Mouse (Mus musculus) adipocyte (in vitro differentiated cells): Measurements from ENCODE around the gene Arhgef6.
A peak's percentile ranks its signal among the peaks of the same experiment; 100 is the strongest.

Source experiments
- DNase-seq: peaks from one replicate; pipeline ENCODE4 v3.0.0-alpha.2; 2016; ENCODE audit warnings: low spot score

Arhgef6 gene

DNA sequence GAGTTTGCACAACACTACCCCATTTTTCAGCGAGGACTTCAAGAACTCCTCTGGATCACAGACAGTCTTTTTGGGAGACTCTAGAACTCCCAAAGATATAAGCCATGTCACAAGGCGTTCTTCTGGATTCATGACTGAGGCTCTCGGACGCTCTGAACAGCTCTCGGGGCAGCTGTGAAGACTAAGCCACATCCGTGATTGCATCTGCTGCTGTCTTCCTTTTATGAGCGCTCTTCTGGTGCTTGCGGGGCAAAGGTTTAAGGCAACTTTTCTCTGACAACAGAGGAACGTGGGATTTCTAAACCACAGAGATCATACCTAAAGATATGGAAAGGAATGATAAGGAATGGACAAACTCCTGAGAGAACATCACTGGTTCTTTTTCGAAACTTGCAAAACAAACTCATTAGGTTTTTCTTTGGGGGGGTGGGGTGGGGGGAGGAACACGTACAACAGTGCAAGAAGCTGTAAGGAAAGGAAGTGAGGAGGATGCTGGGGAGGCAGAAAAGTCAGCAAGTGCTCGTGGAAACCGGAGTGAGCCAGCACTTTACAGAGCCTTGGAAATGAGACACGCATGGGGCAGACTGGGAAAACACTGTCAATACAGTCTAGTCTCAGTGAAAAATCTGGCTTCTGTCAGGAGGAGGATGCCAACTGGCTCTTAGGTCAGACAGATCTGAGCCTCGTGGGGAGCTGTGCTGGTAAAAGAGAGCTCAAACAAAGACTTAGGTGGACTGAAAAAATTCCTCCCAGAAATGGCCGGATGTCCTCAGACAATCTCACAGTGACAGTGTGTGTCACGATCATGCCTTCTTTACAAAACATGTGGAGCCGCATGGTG, at the start of gene Arhgef6:
Gene Arhgef6, minus strand, starts transcription at position 359 of the 841 bp plus-strand sequence.
- peak; percentile 55 for DNase-seq

DNA sequence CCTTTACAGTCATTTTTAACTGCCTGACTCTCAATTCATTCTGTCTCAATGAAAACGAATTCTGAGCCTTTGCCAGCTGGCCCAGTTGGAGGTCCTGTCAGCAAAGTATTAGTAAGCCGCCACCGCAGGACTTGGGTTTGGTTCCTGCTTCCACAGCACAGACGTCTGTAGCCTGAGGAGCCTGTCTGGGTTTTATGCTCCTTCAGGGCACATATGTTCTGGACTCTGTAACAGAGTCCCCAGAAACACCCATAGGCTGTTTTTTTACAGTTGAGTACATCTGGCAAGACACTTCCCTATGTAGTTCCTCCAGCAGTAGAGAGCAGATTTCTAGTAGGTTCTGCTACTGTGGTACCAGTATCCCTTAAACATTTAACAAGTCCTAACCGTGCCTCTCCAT, 42.4 kb upstream of the Arhgef6 start:
- no peak for DNase-seq

DNA sequence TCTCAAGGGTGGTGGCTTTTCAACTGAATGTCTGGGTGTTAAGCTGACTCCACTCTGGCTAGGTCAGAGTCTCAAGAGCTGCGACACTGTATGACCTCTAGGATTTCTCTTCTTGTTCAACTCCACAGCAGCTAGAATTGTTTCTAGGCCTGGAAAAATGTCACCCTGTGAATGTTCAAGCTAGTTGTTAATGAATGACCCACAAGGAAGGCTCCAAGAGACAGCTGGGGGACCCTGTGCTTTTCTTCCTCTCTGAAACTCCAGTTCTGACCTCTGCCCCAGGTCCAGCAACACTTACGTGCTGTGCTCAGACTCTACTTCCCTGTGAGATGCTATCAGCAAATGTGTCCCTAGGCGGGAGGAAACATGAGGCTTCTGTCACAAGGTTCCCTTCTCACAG, 40.0 kb upstream of the Arhgef6 start:
- no peak for DNase-seq

DNA sequence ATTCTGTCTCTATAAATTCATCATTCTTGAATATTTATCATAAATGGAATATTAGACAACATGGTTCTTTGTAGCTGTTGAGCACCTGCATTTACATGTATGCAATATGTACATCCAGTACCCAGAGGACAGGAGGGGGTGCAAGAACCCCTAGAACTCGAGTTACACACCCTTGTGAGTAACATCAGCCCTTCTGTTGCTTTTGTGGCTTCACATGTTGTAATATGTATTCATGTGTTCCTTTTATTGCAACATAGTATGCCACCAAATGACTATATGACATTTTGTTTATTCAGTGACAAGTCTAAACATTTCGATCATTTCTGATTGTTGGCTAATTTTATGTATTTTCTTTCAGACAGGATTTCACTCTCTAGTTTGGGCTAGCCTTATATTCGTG, 38.6 kb upstream of the Arhgef6 start:
- DNase-seq = no peak

DNA sequence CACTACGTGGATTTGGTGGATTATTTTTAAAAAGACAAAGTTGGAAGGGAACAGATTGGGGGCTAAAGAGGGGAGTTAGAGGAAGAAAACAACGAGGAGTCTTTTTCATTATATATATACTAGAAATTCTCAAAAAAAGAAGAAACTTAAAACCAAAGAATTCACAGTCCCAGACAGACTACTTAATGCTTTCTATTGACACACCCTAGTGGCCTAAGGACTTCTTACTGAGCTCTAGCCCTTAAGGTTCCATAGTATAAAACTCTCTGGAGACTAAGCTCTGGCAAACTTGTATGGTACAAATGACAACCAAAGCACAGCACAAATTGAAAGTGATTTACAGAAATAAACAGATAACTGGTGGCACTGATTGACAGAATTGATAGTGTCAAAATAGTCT, 35.5 kb upstream of the Arhgef6 start:
- DNase-seq = no peak

DNA sequence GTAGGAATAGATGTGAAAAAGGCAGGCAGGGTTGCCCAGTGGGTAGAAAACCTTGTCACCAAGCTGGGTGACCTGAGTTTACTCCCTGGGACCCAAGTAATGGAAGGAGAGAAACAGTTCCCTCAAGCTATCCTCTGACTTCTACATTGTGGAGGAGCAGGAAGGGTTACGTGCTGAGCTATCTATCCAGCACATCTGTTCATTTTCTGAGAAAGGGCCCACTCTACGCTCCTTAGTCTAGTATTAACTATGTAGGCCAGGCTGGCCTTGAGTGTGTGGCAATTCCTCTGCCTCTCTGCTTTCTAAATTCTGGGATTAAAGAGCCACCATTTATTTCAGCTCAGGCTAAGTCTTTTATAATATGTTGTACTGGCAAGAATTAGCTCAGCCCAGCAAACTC, 35.0 kb upstream of the Arhgef6 start:
- DNase-seq = no peak

DNA sequence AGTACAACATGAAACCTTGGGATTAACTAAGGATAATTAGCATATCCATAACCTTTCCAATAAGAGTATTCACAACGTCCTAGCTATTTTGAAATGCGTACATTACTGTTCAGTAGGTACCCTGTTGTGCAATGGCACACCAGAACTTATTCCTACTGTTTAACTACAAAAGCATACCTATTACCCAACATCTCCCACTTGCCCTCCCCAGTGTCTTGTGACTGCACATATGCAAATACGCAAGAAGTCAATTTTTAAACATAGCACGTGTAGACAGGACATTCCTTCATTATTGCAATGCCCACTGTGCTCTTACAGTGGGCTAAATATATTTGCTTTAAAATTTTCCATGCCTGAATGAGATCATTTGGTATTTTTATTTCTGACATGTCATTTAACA, 34.4 kb upstream of the Arhgef6 start:
- DNase-seq = no peak

DNA sequence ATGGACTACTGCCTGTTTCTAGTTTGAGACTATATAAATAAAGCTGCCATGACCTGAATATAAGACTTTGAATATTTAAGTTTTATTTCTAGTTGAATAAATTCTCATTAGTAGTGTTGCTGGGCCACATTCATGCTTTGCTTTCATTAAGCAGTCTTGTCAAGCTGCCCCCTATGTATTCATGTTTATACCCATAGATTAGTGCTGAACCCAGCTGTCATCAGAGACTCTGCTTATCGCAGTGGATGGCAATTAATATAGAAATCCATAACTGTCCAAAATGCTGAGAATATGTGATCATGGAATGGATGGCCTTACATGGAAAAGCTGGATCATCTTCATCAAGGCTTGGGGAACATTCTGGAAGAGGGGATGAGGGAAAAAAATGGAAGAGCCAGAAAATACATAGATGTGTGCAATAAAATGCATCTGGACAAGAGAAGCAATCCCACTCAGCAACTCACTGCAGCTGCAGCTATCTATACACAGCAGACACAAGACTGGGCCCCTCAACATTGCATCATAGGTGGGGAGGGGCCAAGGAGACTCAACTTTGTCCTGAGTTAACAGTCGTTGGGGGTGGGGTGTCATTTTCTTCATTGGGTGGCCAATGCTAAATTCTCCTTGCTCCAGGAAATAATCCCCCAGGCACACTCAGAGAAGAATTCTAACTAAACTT, 26.5 kb upstream of the Arhgef6 start:
- no peak for DNase-seq

DNA sequence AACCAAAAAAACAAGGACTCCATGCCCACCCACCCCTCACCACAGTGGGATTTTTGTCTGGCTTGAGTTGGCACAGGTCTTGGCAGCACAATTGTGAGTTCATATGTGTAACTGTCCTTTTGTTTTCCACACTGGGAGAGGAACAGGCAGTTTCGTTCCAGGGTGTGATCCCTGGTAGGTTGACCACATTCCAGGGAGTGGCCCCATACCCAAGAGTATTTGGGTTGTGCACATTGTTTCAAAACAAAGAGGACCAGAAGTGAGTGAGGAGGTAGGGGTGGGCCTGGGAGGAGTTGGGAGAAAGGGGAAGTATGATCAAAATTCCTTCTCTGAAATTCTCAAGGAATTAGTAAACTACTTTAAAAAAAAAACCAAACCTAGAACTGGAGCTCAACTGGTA, 20.8 kb upstream of the Arhgef6 start:
- DNase-seq = no peak

DNA sequence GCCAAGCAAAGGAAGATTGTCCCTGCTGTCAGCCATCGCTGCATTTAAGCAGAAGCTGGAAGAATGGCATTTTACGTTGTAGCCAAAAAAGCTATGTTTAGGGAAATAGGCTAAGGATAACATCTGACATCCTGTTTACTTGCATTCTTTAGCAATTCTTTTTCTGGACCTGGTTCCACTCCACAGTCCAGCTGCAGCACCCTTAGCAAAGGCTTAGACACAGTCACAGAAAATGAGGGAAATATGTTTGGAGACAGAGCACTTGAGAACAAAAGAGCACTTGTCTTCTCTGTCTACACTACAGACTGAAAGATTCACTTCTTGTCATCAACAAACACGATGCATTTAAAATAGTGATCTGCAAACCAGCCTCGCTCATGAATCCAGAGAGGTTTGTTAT, 691 bp upstream of the Arhgef6 start:
- DNase-seq = peak; percentile 11

DNA sequence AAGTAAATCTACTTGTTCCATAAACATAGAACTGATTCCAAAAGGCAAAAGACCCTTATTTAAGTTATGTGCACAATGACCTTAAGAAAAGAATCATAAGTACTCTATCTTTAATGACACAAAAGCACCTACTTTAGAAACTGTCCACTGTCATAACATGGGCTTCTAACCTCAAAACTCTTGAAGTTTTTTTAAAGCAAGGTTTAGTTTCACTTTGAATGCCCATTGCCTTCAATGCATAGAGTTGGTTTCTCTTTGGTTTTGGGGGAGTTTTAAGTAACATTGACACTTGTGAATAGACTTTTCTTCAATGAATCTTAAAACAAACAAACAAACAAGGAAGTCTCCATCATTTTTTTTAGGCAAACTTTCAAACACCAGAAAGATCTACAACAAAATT, 947 bp downstream of the Arhgef6 start:
- no peak for DNase-seq

DNA sequence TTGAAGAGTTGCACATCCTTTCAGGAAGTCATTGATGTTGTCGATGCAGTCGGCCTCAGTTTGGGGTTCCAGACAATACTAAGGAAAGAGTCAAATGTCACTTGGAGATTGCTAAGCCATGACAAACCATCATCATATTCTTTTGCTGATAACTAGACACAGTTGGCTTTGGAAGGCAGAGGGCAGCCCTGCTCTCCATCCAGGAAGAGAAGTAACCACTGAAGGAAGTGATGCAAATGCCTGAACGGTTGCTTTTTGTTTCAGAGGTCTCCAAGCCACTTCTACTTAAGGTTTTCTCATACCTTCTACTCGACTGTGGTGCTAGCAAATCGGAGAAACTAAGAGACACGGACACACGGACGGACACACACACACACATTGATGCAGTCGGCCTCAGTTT, 1.6 kb downstream of the Arhgef6 start:
- no peak for DNase-seq

DNA sequence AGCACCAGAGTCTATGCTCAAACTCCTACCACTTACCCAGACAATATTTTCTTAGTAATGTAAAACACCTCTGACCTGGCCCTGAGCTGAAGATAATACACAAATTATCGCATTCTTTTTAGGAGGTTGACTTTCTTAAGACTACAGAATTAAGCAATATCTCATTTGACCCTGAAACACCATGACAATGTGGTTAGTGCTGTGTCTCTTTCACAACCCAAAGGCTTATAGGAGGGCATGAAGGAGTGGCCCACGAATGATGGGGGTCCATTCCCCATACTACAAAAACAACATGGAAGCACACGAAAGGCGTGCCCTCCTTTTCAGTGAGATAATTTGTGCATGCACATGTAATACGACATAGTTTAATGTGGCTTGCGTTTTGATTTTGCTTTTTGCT, 3.2 kb downstream of the Arhgef6 start:
- no peak for DNase-seq

DNA sequence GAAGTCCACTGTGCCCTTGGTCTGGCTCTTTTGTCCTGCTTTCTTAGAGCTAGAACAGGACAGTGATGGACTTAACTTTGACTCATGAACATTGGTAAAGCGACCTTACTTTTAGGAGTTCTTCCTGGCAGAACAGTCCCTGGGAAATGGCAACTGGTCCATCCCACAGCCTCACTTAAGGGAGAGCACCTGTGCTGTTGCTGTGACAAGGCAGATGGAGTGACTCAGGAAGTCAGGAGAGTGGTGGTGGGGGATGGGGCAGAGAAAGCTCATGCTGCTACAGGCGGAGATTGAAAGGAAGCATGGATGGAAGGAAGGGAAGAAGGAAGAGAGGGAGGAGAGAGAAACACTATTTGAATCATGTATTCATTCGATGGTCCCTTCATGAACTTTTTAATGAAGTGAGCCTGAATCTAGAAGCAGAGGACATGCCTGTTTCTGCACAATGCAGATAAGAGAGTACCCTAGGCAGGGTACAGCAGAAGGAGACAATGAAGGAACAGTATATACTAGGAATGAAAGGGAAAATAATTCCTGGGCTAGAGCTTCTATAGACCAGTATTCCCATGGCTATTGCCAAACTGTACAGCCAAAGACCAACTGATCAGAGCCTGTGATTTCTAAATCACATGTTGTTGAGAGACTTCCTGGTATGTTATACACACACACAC, 10.7 kb downstream of the Arhgef6 start:
- no peak for DNase-seq

DNA sequence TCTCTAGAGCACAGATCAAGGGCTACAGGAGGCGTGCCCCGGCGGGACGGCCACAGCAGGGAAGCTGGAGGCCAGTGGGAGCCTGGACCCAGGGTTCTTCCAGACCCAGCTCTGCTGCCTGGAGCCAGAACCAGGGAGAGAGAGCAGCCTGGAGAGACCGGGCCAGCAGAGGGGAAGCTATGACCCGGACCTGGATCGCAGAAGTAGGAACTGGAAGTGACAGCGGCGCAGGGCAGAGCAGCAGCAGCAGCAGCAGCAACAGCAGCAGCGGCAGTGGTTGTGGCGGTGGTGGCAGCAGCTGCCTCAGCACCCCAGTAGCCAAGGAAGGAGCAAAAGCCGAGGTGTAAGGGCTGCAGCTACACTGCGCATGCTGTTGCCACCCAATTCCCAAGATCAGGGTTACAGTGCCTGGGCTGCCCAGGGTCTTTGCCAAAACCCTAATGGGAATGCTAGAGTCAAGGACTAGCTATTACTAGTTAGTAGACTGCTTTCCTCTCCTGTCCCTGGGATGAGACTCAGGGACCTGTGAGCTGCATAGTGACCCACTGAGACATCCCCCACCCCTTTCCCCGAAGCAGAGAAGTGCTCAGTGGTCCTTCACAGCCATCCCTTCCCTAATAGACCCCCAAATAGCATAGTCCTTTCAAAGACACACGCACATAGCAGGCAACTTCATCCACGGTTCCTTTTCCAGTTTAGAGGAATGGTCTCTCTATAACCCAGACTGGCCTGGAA, 11.9 kb downstream of the Arhgef6 start:
- DNase-seq = no peak

DNA sequence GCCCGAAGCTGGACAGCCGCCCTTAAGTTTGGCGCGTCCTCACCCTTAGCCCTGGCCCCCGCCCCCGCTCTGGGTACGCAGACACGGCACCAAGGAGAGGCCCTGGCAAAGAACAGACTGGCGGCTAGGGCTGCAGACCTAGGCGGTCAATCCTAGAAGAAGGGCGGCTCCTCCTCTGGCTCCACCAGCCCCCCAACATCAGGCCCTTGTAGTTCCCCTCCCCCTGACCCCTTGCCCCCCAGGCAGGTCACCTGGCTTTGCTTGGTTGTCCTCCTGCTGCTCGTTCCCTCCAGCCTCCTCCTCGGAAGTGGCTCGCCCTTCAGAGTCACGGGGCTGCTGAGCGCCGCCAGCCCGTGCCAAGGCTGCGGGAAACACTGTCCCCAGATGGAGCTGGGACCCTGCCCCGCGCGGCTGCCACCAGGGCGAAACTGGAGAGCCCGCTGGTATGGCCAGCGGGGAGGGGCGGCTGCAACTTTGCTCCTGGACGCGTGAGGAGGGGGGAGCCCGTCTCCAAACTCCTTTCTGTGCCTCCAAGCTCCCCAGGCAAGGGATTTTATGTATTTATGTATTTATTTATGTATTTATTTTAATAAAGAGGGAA, 12.6 kb downstream of the Arhgef6 start:
- DNase-seq = no peak

DNA sequence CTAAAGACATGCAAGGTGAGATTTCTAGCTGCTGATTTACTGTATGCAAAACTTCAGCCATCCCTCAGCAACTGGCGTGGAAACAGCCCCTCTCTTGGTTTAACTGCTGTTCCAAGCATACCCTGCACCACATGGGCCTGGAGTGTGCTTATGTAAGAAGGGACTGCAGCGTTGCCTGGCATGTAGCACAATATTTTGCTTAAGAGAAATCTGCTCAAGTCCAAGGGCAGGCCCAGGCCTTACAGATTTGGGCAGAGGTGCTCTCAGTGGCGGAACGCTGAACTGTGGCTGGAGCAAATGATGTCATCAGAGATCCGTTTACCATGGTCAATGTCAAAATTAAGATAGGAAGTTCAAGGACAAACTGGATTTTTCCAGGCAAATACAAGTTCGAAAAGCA, 13.6 kb downstream of the Arhgef6 start:
- no peak for DNase-seq

DNA sequence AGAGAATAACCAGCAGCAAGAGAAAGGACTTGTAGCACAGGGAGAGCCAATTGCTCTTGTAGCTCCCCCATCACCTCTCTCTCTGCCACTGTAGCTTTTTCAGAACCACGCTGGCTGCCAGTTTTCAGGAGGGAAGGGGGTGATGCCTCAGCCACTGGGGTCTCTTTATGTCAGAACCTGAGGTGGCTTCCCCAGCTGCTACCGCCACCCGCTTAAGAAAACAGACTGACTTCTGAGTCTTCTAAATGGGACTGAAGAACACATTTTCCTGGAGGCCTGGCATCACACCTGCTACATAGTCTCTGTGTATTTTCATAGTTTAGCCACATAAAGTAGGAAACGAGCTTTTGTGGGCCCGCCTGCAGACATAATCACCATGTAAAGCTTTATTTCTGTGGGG, 26.5 kb downstream of the Arhgef6 start:
- no peak for DNase-seq

DNA sequence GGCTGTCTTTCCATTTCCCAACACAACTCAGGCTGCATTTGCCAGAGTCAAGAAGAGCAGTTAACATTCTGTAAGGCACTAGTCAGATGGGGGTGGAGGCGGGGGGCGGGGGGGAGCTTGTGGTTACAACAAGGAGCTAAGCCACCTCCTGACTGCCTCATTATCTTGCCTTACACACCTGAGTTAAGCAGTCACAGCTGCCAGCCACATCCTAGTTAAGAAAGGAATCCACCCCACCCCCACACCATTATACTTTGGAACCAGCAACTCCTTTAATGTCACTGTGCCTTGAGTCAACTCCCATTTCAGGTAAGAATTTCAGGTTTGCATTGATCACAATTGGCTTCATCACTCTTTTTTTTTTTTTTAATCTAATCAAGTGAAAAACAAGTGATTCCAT, 28.5 kb downstream of the Arhgef6 start:
- no peak for DNase-seq

DNA sequence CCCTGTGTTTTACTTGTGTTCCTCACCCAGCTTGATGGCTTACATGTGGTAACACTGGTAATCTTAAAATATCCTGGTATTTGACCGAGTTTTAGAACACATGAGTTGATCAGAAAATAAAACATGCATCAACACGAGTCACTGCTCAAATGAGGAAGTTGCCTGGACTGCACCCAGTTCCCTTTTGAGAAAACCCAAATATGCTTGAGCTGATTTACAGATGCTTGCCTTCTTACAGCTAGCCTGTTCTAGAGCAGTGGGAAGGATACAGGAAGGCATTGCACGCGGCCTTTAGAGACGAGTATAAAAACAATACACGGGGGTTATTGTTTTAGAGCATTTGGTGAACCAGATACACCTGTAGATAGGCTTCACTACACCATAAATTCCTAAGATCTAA, 31.8 kb downstream of the Arhgef6 start:
- no peak for DNase-seq

DNA sequence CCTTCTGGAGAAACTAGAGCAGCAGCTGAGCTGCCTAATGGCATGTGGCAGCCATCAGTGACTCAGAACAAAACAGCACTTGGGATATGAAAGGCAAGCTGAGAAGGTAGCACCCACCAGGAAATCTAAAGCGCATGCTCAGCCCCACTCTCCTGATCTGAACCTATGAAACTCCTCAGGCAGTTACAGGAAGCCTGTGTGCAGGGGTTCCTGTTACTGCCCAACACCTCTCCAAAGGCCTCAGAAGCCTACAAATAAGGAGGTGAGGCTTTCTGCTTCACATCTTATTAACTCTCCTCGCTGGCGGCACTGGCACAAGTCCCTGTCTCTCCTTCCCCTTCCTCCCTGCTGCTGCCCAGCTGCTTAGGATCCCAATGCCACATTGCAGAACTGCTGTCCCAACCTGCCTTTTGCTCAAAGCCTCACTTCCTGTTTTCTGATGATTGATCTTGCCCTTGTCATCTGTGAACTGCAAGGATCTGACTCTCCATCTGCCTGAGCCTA, 33.7 kb downstream of the Arhgef6 start:
- DNase-seq = no peak
